Mouse (Mus musculus) kidney, postnatal 4 days (tissue): ENCODE measurements around the gene Cdc42se2.

Experiments
- DNase-seq, 2 experiments: peaks; one replicate each; pipeline ENCODE4 v3.0.0; 2021; ENCODE audit warnings: mixed read lengths in 2 of 2

Gene Cdc42se2

DNA sequence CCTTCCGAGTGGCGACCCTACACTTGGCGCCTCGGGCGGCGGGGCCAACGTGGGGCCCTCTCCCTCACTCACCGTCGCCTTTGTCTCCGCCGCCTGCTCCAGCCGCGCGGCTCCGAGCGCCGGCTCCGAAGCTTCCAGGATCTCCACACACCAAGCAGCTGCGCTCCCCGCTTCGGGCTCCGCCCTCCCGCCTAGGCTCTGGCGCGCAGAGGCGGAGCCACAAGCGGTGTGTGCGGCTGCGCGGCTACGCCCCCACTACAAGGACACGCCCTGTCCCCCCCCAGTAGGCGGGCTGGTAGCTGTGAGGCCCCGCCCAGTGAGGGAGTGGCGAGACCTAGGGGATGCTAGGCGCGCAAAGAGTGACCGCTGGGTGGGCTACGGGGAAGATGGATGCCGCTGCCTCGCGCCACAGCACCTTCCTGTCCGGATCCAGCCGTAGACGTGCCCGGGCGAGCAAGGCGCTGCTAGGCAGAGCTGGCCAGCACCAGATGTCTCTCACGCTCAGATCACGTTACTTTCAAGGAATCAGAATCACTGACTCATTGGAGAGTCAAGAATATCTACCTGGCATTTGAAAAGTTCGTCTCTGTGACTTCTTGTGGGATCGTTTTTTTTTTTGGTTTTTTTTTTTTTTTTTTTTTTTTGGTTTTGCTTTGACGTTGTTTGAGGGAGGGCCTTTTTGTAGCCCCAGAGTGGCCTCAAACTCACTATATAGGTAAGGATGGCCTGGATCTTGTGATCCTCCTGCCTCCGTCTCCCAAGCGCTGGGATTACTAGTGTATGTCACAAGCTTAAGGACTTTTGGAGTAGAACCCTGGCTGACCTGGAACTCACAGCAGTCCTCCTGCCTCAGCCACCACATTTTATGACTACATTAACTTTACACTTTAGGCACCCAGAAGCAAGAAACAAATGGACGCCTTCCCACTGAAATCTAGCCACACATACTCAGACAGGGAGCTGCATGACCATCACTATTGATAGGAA is at the start of gene Cdc42se2:
Gene Cdc42se2, minus strand, starts transcription at position 188 of the 987 bp plus-strand sequence.
- DNase-seq = peak; percentile 99

DNA sequence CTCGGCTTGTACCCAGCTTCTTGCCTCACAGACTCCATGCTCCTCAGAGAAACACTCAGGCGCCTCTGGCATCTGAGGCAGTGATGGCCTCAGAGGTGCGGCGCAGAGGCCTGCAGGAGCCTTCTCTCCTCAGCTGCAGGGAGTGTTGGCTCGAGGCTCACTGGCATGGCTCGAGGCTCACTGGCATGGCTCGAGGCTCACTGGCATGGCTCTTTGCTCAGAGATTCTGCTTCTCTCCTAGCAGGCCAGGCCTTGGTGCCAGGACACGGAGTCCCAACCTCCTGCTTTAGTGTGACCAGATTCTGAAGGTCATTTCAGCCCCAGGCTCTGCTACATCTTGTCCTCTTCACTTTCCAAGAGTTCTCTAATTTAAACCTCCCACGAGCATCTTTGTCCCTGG is 48.6 kb upstream of the Cdc42se2 start:
- peak; percentile 15 to 21 for DNase-seq

DNA sequence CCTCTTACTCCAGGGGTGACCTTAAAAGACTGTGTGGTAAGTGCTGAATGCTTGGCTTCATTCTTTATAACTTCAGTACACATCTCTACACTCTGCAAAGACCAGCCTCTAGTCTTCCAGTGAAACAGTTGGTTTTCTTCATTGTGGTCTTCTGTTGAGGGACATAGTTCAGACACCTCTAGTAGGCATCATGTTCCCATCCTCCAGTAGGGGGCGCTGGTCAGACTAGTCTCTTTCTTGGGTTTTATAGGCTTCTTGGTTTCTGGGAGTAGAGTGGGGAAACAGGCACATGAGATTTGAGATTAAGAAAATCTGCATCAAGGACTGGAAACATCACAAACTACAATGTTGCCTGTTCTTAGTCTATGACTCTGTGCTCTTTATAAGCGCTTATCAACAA is 47.1 kb upstream of the Cdc42se2 start:
- no peak for DNase-seq

DNA sequence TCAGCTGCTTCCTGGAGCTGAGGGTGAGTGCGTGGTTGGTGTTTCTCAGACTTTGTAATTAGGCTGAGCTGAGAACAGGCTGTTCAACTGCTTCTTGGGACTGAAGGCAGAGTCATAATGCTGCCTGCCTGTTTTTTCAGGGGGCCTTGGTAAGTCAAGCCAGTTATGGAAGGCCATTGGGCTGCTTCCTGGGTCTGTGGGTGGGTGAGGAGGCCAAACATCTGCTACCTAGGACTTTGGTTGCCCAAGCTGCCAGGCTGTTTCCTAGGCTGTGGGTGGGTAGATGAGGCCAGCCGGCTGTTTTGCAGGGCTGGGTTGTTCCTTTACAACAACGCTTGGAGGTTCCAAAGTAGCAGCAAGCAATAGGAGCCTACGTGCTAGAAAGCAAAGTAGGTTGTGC is 46.4 kb upstream of the Cdc42se2 start:
- DNase-seq = no peak

DNA sequence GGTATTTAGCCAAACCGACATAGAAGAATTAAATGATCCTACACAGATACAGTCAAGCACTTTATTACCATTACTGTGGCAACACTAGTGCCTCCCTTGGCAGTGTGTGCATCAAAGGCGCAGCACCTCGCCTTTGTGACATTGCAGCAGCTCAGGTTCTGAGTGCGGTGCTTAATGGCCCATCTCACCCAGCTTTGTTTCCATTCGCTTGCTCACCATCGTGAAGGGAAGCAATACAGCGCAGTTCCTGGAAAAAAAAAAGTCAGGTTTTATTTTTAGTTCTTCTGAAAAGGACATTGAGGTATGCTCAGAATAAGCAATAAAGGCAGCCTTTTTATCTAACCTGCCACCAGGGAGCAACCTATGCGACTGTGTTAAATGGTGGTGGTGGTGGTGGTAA is 39.3 kb upstream of the Cdc42se2 start:
- DNase-seq = peak; percentile 14 to 21

DNA sequence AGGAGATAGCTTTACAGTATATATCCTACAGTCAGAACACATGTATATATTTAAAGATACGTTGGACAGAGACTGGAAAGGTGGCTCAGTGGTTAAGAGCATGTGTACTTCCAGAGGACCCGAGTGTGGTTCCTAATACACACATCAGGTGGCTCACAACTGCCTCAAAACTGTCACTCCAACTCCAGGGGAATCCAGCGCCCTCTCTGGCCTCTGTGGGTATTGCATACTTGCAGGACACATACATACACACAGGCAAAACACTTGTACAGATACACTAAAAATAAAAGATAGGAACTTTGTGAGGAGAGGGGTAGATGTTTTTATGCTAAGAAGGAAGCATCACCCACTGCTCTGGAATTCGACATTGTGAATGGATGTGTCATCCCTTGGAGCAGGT is 38.3 kb upstream of the Cdc42se2 start:
- DNase-seq = no peak

DNA sequence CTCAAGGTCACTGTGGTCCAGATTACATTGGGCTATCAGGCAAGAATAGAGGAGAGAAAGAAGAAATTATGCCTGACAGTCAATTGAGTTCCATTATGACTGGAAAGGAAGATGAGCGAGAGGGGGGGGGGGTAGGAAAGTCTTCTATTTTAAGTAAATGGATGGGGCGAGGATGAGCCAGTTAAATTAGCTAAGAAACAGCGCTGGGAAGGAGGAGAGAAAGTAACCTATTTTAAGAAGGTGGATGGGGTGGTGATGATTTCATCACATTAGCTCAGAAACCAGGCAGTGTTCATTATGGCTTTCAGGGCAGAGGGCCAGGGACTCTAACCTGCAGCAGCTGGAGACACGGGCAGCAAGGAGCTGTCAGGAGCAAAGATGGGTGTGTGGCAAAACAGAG is 36.0 kb upstream of the Cdc42se2 start:
- no peak for DNase-seq

GRCm38 (mm10) chr11:54819489-54819888 is 32.0 kb upstream of the Cdc42se2 start:
- no peak for DNase-seq

- no peak for DNase-seq
Observed at GRCm38 (mm10) chr11:54817449-54817848, 30.0 kb upstream of the Cdc42se2 start.

DNA sequence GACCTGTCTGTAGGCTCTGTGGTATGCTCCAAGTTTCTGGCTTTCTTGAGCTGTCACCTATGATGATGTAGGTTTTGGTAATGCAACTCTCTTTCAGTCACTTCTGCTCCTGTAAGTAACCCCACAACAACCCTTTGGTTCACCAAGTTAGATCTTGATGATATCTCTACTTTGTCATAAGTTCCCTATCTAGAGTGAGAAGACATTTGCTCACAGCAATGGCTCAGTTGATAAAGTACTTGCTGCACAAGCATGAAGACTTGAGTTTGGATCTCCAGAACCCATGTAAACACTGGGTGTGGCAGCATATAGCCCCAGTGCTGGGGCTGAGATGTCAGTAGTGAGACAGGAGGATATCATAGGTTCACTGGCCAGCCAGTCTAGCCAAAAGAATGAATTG is 28.2 kb upstream of the Cdc42se2 start:
- DNase-seq = no peak

DNA sequence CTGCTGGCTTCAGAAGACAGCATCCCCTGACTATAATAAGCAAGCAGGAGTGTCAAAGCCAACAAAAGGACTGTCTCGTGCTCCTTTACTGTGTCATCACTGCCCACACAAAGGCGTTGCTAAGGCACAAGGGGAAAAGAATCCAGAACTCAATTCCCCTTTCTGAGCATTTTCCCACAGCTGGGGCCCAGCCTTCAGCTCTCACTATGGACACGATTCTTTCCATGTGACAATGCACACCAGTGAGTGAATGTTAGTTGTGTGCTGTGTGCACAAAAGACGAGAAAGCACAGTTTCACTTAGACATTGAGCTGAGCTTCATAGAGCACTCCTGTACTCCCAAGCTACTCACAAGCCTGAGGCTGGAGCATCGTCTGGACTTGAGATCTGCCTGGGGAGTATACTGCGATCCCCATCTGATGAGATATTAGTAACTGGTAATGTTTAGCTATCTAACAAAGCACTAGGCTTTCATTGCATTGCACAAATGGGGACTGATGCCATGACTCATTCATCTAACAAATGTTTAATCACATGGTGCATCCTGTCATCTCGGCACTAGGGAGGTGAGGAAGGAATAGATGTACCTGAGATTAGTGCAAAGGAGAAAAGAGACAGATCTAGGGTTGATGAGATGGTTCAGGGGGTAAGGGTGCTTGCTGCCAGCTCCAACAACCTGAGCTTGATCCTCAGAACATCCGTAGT is 25.5 kb upstream of the Cdc42se2 start:
- no peak for DNase-seq

GRCm38 (mm10) chr11:54812314-54812713 is 24.8 kb upstream of the Cdc42se2 start:
- no peak for DNase-seq

DNA sequence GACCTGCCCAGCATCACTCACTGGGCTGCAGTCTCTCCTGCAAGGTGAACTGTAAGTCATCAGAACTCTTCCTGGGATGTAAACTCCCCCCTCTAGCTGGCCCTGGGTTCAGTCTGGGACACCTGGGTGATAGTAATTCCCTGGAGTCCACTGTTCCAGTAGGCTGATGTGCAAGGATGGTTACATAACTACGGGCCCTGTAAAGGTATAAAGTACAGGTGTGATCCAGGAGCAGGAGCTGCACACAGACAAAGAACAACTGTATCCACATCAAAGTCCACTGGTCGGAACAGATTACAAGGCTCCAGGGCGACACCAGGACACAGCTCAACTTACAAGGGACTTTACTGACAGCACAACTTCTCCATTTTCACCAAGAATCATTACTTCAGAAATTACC is 23.6 kb upstream of the Cdc42se2 start:
- DNase-seq = no peak

- no peak for DNase-seq
Observed at GRCm38 (mm10) chr11:54809582-54809981, 22.1 kb upstream of the Cdc42se2 start.

- DNase-seq = no peak
Observed at GRCm38 (mm10) chr11:54808177-54808576, 20.7 kb upstream of the Cdc42se2 start.

DNA sequence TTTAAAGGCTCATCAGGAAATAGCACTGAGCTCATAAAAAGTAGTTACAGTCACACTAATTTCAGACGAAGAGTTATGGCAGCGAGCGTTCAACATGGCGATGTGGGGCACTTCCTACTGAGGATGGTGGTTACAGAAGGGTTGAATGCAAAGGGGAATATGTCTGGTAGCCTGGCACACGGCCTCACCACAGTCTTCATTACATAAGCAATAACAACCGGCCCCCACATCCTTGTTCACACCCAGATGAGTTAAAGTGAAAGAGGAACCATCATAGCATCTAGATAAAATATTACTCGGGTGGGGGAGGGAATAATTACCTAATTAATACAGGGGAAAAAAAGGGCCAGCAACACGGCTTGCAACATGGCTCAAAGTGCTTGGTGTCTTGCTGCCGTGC is 20.2 kb upstream of the Cdc42se2 start:
- no peak for DNase-seq

DNA sequence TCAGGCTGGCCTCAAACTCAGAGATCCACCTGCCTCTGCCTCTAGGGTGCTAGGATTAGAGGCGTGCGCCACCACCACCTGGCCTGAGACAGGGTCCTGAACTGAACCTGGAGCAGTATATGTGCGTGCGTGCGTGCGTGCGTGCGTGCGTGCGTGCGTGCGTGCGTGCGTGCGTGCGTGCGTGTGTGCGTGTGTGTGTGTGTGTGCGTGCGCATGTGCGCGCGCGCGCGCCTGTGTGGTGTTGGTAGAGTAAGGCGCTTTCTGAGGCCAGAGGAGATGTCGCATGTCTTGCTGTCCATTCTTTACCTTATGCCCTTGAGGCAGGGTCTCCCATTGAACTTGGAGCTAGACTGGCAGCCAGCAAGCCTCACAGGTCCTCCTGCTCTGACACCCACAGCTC is 19.4 kb upstream of the Cdc42se2 start:
- no peak for DNase-seq

- DNase-seq = peak; percentile 69 to 73
Observed at GRCm38 (mm10) chr11:54805196-54805595, 17.7 kb upstream of the Cdc42se2 start.

GRCm38 (mm10) chr11:54802621-54803020 is 15.1 kb upstream of the Cdc42se2 start:
- no peak for DNase-seq

GRCm38 (mm10) chr11:54801791-54802558 is 14.5 kb upstream of the Cdc42se2 start:
- peak; percentile 33 to 55 for DNase-seq

GRCm38 (mm10) chr11:54796551-54796950 is 9.1 kb upstream of the Cdc42se2 start:
- no peak for DNase-seq

GRCm38 (mm10) chr11:54794678-54795077 is 7.2 kb upstream of the Cdc42se2 start:
- no peak for DNase-seq

- no peak for DNase-seq
Observed at GRCm38 (mm10) chr11:54793173-54793572, 5.7 kb upstream of the Cdc42se2 start.
